Mouse (Mus musculus) forebrain, embryonic 14.5 days (tissue): Measurements from ENCODE around the gene Map4k2. TPM values are rescaled to one million over a fixed set of nuclear protein-coding genes. Genes with fewer than 3 reads are reported as not detected.

Source experiments
- ATAC-seq: fragments of 200-750 bp; cut with Nextera tagmentation; 2 replicates; pipeline ENCODE4 v1.8.0; 2017; ENCODE audit warnings: mild to moderate bottlenecking, moderate library complexity
- DNase-seq: peaks from one replicate; pipeline ENCODE4 v3.0.0-alpha.2; 2015; ENCODE audit warnings: low spot score
- H3K27ac ChIP-seq: fragments of 300-500 bp; sonication (generic); 2 replicates; pipeline ENCODE4 v1.5.1; 2014; ENCODE audit warnings: low read depth, mild to moderate bottlenecking, control low read depth, low read length, moderate library complexity
- H3K27me3 ChIP-seq: fragments of 300-500 bp; sonication (generic); replicated peaks from 2 replicates; pipeline ENCODE4 v1.6.1; 2014; ENCODE audit warnings: low read length, control low read depth, mixed read lengths; ENCODE audit not compliant: control insufficient read depth, insufficient read depth
- H3K36me3 ChIP-seq: fragments of 300-500 bp; sonication (generic); 2 replicates; pipeline ENCODE4 v1.6.1; 2014; ENCODE audit warnings: low read length, control low read depth; ENCODE audit not compliant: control insufficient read depth, insufficient read depth
- H3K4me1 ChIP-seq: fragments of 300-500 bp; sonication (generic); 2 replicates; pipeline ENCODE4 v1.6.1; 2014; ENCODE audit warnings: antibody characterized with exemption, low read length, control low read depth; ENCODE audit not compliant: control insufficient read depth, insufficient read depth
- H3K4me2 ChIP-seq: fragments of 300-500 bp; sonication (generic); 2 replicates; pipeline ENCODE4 v1.6.1; 2014; ENCODE audit warnings: mild to moderate bottlenecking, control low read depth, low read length
- H3K4me3 ChIP-seq: fragments of 300-500 bp; sonication (generic); 2 replicates; pipeline ENCODE4 v1.5.1; 2014; ENCODE audit warnings: low read depth, low read length, control low read depth
- H3K9ac ChIP-seq: fragments of 300-500 bp; sonication (generic); 2 replicates; pipeline ENCODE4 v1.6.1; 2014; ENCODE audit warnings: mild to moderate bottlenecking, low read length, control low read depth, moderate library complexity
- H3K9me3 ChIP-seq: fragments of 300-500 bp; sonication (generic); replicated peaks from 2 replicates; pipeline ENCODE4 v1.6.1; 2016; ENCODE audit warnings: low read length, control low read depth, mixed read lengths; ENCODE audit not compliant: control insufficient read depth
- WGBS: fragments of 180-500 bp; shearing (Covaris S2); extraction: QIAGEN DNeasy Blood & Tissue Kit; methylation state at CpG from one replicate; pipeline ENCODE4 v1.1.7; 2014; 5-methylcytosine and 5-hydroxymethylcytosine counted together
- polyA plus RNA-seq: library from polyadenylated mRNA; unstranded; fragments of >200 nt; fragmentation: Nextera tagmentation; extraction: Ambion mirVana; gene quantifications from 2 replicates; pipeline ENCODE4 v1.2.1, GENCODE M21; 2014

Gene Map4k2
- polyA plus RNA-seq, 1 experiment from 2014 or later: 6.2 TPM

DNA sequence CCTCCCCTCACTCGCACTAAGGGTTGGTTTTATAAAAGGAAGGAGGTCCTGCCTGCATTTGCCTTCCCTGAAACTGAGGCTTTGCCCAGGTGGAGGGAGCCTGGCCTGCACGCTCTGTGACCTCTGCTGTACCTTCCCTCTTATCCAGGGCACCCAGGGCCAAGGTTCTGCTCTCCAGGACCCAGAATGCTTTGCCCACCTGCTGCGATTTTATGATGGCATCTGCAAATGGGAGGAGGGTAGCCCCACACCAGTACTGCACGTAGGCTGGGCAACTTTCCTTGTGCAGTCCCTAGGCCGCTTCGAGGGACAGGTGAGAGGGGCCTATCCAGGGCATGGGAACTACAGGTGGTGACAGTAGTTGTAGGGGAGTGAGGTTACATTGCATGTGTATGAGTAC lies 1.7 kb upstream of the Map4k2 start:
- H3K4me3 ChIP-seq: no peak overlapping the region
- no peak overlapping the region for H3K27ac ChIP-seq
- peaks cover 19% of the 10 kb centered on the region for H3K4me1 ChIP-seq
- no peaks in the 10 kb centered on the region for H3K9me3 ChIP-seq
- H3K9ac ChIP-seq: no peak overlapping the region
- no peak for DNase-seq
- no peaks in the 10 kb centered on the region for H3K27me3 ChIP-seq
- ATAC-seq: no peak
- WGBS: 93% methylated on average over 6 of the region's 6 CpGs
- no peak overlapping the region for H3K4me2 ChIP-seq
- H3K36me3 ChIP-seq: peaks cover 51% of the 10 kb centered on the region

DNA sequence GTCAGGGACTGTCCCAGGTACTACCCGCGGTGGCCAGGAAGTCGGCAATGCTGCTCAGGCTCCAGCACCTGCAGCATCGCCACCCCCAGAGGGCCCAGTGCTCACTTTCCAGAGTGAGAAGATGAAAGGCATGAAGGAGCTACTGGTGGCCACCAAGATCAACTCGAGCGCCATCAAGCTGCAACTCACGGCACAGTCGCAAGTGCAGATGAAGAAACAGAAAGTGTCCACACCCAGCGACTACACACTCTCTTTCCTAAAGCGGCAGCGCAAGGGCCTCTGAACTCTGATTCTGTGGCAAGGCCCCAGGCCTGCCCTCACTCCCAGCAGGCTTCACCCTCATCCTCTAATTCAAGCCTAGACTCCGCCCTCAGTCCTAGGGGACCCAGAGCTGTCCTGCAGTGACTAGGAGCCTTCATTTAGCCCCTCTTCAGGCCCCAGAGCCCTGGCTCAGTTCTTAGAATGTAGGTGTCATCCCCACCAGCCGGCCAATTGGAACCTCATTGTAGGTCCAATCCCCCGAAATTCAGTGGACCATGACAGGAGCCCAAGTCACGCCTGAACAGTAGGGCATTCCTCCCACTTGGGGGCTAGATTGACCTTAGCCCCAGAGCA lies 938 bp upstream of the Map4k2 start:
- Histone ChIP-seq H3K36me3 (peaks cover 58% of the 10 kb centered on the region), H3K27me3 (no peaks in the 10 kb centered on the region), H3K27ac (no peak overlapping the region), H3K9ac (no peak overlapping the region), H3K4me2 (no peak overlapping the region; the same call in 1 of the 2 replicates), H3K4me3 (no peak overlapping the region), H3K9me3 (no peaks in the 10 kb centered on the region), H3K4me1 (peaks cover 19% of the 10 kb centered on the region)
- no peak for DNase-seq
- 69% methylated on average over 15 of the region's 15 CpGs for WGBS
- ATAC-seq: no peak

DNA sequence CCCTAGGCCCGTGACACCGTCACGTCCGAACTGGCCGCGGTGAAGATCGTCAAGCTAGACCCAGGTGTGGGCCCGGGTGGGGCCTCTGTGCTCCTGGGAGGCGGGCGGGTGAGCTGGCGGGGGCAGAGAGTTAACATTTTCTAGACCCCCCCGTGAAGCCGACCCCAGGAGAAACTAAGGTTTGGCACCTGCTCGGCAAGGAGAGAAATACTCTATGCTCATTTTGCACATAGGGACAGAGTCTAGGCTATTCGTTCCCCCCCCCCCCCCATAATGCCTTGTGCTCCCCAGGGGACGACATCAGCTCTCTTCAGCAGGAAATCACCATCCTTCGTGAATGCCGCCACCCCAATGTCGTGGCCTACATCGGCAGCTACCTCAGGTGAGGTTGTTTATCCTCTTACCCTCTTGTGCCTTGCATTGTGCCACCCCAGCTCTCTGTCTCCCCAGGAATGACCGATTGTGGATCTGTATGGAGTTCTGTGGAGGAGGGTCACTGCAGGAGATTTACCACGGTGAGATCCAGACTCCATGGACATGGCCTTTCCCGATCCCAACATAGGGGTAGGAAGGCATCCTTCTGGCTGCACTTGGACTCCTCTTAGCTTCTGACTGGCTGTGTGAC lies 630 bp downstream of the Map4k2 start:
- no peak for ATAC-seq

DNA sequence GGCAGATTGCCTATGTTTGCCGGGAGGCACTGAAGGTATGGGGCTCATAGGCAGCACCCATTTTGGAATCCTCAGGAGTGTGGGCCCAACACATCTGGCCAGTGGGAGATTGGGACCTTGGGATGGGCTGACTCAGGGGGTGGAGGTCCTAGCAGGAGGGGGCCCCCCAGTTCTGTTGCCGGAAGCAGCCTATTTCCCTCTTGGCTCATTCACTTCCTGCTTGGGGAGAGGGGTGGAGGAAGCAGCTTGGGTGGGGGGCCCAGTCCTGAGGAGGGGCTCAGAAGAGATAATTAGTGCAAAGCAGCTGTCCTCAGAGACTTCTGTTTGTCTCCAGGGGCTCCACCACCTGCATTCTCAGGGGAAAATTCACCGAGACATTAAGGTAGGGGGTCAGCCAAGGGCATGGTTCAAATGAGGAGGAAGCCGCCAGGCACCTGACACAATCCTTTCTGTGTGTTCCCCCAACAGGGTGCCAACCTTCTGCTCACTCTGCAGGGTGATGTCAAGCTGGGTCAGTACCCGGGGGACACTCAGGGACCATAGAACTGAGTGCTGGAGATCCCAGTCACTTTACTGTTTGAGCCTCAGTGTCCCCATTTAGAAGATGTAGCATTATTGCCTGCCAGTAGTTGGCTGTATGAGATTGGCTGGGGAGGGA lies 1.5 kb downstream of the Map4k2 start:
- no peak overlapping the region for H3K27ac ChIP-seq
- H3K27me3 ChIP-seq: no peaks in the 10 kb centered on the region
- H3K4me3 ChIP-seq: no peak overlapping the region
- no peak for DNase-seq
- H3K4me2 ChIP-seq: no peak overlapping the region
- peaks cover 76% of the 10 kb centered on the region for H3K36me3 ChIP-seq
- no peaks in the 10 kb centered on the region for H3K9me3 ChIP-seq
- WGBS: 83% methylated on average over 5 of the region's 5 CpGs
- no peak for ATAC-seq
- H3K9ac ChIP-seq: no peak overlapping the region
- H3K4me1 ChIP-seq: peaks cover 4% of the 10 kb centered on the region; the same call in 1 of the 2 replicates

More for the DNA sequence above, 630 bp downstream of the Map4k2 start:
- Histone ChIP-seq H3K4me1 (peaks cover 9% of the 10 kb centered on the region), H3K27ac (0 out of 2 replicates have a peak overlapping the region, but pooled peaks have one; percentile 14), H3K9ac (peak overlapping the region; percentile 67), H3K4me3 (peak overlapping the region; percentile 51), H3K36me3 (peaks cover 73% of the 10 kb centered on the region), H3K9me3 (no peaks in the 10 kb centered on the region), H3K4me2 (peak overlapping the region; percentile 85), H3K27me3 (no peaks in the 10 kb centered on the region)
- 18% methylated on average over 16 of the region's 23 CpGs for WGBS
- no peak for DNase-seq

DNA sequence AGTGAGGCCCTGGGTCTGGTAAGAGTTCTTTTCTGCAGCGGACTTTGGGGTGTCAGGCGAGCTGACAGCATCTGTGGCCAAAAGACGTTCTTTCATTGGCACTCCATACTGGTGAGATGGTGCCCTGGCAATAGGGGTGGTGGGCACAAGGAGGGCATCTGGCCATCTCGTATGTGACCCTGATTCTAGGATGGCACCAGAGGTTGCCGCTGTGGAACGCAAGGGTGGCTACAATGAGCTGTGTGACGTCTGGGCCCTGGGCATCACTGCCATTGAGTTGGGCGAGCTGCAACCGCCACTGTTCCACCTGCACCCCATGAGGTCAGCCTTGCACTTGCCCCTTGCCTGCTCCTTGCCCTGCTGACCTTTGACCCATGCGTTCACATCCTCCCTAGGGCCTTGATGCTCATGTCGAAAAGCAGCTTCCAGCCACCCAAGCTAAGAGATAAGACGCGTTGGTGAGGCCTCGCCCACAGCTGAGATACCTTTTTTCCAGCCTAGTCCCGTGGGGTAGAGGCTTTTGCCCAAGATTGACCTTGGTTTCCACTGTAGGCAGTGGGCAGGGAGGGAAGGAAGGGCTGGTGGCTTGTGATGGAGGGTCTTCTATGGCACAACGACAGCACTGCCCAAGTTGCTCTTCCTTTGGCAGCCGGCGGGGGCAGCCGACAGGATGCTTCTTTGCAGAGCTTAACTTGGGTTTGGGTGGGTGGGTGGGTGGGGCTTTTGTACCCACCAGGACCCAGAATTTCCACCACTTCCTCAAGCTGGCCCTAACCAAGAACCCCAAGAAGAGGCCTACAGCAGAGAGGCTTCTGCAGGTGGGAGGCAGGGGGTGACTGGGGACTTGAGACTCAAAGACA lies 2.4 kb downstream of the Map4k2 start:
- Histone ChIP-seq H3K27me3 (no peaks in the 10 kb centered on the region), H3K9me3 (no peaks in the 10 kb centered on the region), H3K27ac (no peak overlapping the region), H3K4me2 (no peak overlapping the region), H3K36me3 (peaks cover 72% of the 10 kb centered on the region), H3K4me1 (peaks cover 4% of the 10 kb centered on the region; the same call in 1 of the 2 replicates), H3K4me3 (no peak overlapping the region), H3K9ac (no peak overlapping the region)
- 88% methylated on average over 19 of the region's 19 CpGs for WGBS
- DNase-seq (no peak), ATAC-seq (no peak)

DNA sequence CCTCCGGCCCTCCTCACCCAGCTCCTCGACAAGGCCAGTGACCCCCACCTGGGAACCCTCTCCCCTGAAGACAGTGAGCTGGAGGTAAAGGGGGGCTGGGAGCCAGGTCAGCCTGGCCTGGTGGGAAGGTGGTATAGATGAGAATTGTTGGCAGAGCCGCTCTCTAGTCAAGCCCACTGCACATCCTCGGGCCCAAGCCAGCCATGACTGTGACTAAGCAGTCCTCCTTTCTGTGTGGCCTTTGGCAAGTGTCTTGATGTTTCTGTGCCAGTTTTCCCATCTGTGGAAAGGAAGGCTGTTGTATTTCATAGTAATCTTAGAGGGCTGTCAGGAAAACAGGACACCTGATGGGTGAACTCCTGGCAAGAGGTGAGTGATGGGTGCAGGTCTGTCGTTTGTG lies 3.1 kb downstream of the Map4k2 start:
- H3K9ac ChIP-seq: no peak overlapping the region
- peaks cover 4% of the 10 kb centered on the region; the same call in 1 of the 2 replicates for H3K4me1 ChIP-seq
- 91% methylated on average over 5 of the region's 5 CpGs for WGBS
- no peak for DNase-seq
- H3K27ac ChIP-seq: no peak overlapping the region
- H3K9me3 ChIP-seq: no peaks in the 10 kb centered on the region
- H3K4me2 ChIP-seq: no peak overlapping the region
- no peak overlapping the region for H3K4me3 ChIP-seq
- no peaks in the 10 kb centered on the region for H3K27me3 ChIP-seq
- no peak for ATAC-seq
- peaks cover 71% of the 10 kb centered on the region for H3K36me3 ChIP-seq

DNA sequence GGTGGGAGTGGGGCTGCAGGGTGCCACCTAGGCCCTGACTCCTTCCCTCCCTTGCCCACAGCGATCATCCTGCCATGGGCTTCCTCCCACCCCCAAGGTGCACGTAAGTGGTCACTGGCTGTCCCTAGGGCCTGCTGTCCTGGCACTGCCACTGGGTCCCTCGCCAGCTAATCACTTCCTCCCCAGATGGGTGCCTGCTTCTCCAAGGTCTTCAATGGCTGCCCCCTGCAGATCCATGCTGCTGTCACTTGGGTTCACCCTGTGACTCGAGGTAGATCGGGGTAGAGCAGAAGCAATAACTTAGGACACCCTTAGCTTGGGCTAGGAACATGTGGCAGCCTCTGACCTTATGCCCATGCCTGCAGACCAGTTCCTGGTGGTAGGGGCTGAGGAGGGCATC lies 5.1 kb downstream of the Map4k2 start:
- WGBS: 93% methylated on average over 5 of the region's 5 CpGs
- Histone ChIP-seq H3K9me3 (no peaks in the 10 kb centered on the region), H3K4me3 (no peak overlapping the region), H3K4me1 (no peaks in the 10 kb centered on the region), H3K27me3 (no peaks in the 10 kb centered on the region), H3K4me2 (no peak overlapping the region), H3K36me3 (peaks cover 70% of the 10 kb centered on the region), H3K9ac (no peak overlapping the region), H3K27ac (no peak overlapping the region)
- no peak for DNase-seq
- no peak for ATAC-seq

DNA sequence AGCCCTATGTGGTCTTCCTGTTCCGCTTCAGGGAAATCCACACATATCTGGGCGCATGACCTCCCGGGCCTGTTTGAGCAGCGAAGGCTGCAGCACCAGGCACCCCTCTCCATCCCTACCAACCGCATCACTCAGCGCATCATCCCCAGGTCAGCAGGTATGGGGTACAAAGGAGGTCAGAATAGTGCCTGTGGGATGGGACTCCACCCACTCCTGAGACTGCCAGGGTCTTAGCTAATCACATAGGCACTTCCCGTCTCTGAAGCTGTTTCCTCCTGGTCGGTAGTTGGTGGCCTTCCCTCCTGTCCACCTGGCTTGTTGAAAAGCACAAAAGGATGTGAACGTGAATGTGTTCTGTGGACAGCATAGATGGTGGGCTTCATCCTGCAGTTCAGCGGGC lies 5.7 kb downstream of the Map4k2 start:
- 85% methylated on average over 10 of the region's 10 CpGs for WGBS
- no peak overlapping the region for H3K4me3 ChIP-seq
- DNase-seq: no peak
- peaks cover 75% of the 10 kb centered on the region for H3K36me3 ChIP-seq
- no peak overlapping the region for H3K4me2 ChIP-seq
- no peak overlapping the region; the same call in 1 of the 2 replicates for H3K27ac ChIP-seq
- no peaks in the 10 kb centered on the region for H3K9me3 ChIP-seq
- ATAC-seq: no peak
- H3K9ac ChIP-seq: no peak overlapping the region
- no peaks in the 10 kb centered on the region for H3K4me1 ChIP-seq
- H3K27me3 ChIP-seq: no peaks in the 10 kb centered on the region
